Mouse (Mus musculus) forebrain, embryonic 16.5 days (tissue): ENCODE measurements around the gene Trhr2. TPM values are rescaled to one million over a fixed set of nuclear protein-coding genes. Genes with fewer than 3 reads are reported as not detected.

ENCODE experiments used
- ATAC-seq: fragments of 200-750 bp; cut with Nextera tagmentation; 2 replicates; pipeline ENCODE4 v1.8.0; 2017; ENCODE audit warnings: mild to moderate bottlenecking, moderate library complexity
- H3K27ac ChIP-seq: fragments of 300-500 bp; sonication (generic); 2 replicates; pipeline ENCODE4 v1.5.1; 2014; ENCODE audit warnings: low read length, control low read depth
- H3K27me3 ChIP-seq: fragments of 300-500 bp; sonication (generic); replicated peaks from 2 replicates; pipeline ENCODE4 v1.6.1; 2014; ENCODE audit warnings: low read length; ENCODE audit not compliant: control insufficient read depth, insufficient read depth
- H3K36me3 ChIP-seq: fragments of 300-500 bp; sonication (generic); 2 replicates; pipeline ENCODE4 v1.6.1; 2014; ENCODE audit not compliant: control insufficient read depth, insufficient read depth
- H3K4me1 ChIP-seq: fragments of 300-500 bp; sonication (generic); replicated peaks from 2 replicates; pipeline ENCODE4 v1.6.1; 2014; ENCODE audit warnings: low read length; ENCODE audit not compliant: control insufficient read depth, insufficient read depth
- H3K4me2 ChIP-seq: fragments of 300-500 bp; sonication (generic); 2 replicates; pipeline ENCODE4 v1.6.1; 2014; ENCODE audit warnings: mild to moderate bottlenecking, low read length, control low read depth
- H3K4me3 ChIP-seq: fragments of 300-500 bp; sonication (generic); replicated peaks from 2 replicates; pipeline ENCODE4 v1.5.1; 2014; ENCODE audit warnings: mild to moderate bottlenecking, low read length, control low read depth
- H3K9ac ChIP-seq: fragments of 300-500 bp; sonication (generic); replicated peaks from 2 replicates; pipeline ENCODE4 v1.6.1; 2014; ENCODE audit warnings: low read depth, low read length, control low read depth
- H3K9me3 ChIP-seq: fragments of 300-500 bp; sonication (generic); 2 replicates; pipeline ENCODE4 v1.6.1; 2016; ENCODE audit warnings: low read length; ENCODE audit not compliant: control insufficient read depth
- WGBS: fragments of 180-500 bp; shearing (Covaris S2); extraction: QIAGEN DNeasy Blood & Tissue Kit; methylation state at CpG from one replicate; pipeline ENCODE4 v1.1.7; 2014; 5-methylcytosine and 5-hydroxymethylcytosine counted together
- polyA plus RNA-seq: library from polyadenylated mRNA; unstranded; fragments of >200 nt; fragmentation: Nextera tagmentation; extraction: Ambion mirVana; gene quantifications from 2 replicates; pipeline ENCODE4 v1.2.1, GENCODE M21; 2015

The Trhr2 gene
- polyA plus RNA-seq, 1 experiment from 2014 or later: not detected

DNA sequence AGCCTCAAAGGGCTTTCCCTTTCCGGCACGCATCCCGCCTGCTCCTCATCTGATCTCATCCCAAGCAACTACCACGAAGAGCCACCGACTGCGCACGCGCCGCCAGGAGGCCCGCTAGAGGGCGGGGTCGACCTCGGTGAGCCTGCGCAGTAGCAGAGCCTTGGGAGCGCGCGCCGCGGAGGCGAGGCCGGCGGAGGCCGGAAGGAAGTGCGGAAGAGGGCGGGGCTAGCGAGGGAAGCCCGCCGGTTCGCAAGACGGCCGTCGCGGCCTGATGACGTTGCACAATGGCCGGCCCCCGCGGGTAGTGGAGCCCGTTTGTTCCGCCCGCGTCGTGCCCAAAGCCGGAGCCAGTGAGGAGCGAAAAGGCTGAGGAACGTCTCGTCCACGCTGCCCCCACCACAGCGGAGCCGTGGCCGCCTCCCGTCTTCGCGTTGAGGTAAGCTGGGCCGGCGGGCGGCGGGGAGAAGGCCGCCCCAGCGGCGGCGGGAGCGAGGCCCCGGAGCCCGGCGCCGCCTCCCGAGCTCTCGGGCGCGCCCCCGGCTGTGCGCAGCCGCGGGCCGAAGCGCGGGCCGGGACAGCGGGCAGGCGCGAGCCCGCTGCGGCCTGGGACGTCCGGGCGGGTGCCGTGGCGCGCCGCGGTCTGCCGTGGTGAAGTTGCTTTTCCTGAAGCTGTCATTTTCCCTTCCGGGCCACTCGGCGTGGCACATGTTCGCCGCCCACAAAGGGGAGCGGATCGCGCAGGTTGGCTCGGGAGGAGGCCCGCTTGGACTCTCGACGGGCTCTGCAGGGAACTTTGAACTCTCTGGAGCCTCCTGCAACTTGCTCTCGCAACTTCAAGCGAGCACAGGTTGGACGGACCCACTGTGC lies 16.1 kb upstream of the Trhr2 start, which contains the start of gene Zc3h18:
TSS of gene Zc3h18 (plus strand) at position 245 of the 867 bp plus-strand sequence.
- Histone ChIP-seq H3K27me3 (no peaks in the 10 kb centered on the region), H3K27ac (peak within 1 kb of the TSS; percentile 88), H3K36me3 (peaks cover 4% of the 10 kb centered on the region; the same call in 1 of the 2 replicates), H3K4me3 (peak within 1 kb of the TSS; percentile 80), H3K4me2 (peak within 1 kb of the TSS; percentile 93), H3K9ac (peak within 1 kb of the TSS; percentile 81), H3K9me3 (no peaks in the 10 kb centered on the region), H3K4me1 (peaks cover 27% of the 10 kb centered on the region)
- ATAC-seq: peak; percentile 96
- under 1% methylated on average over 95 of the region's 107 CpGs for WGBS

DNA sequence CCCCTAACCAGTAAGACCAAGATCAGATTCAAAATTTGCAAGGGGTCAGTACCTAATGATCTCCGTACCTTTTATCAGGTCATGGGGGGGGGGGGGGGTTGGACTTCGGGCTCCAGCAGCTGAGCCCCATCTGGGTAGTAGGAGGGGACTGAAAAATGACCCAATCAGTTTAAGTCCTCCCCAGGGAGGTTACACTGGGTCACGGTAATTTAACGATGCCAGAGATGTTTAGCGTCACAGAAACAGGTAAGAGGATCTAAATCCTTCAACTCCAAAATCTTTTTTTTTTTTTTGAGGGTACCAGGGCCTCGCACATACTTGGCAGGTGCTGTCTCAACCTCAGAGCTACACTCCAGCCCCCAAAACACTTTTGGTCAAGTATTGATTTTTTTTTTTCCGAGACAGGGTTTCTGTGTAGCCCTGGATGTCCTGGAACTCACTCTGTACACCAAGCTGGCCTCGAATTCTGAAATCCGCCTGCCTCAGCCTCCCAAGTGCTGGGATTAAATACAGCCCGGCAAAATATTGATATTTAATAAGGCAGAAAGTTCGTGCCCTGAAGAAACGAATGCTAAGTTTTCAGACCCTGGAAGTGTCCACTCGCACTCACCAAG lies 15.3 kb upstream of the Trhr2 start:
- no peaks in the 10 kb centered on the region for H3K27me3 ChIP-seq
- peak overlapping the region; percentile 62 for H3K4me2 ChIP-seq
- 32% methylated on average over 13 of the region's 13 CpGs for WGBS
- peak overlapping the region; percentile 55 for H3K9ac ChIP-seq
- H3K36me3 ChIP-seq: peaks cover 4% of the 10 kb centered on the region; the same call in 1 of the 2 replicates
- ATAC-seq: no peak; the same call in 1 of the 2 replicates
- no peaks in the 10 kb centered on the region for H3K9me3 ChIP-seq
- H3K27ac ChIP-seq: no peak overlapping the region
- H3K4me3 ChIP-seq: peak overlapping the region; percentile 80
- H3K4me1 ChIP-seq: peaks cover 24% of the 10 kb centered on the region

DNA sequence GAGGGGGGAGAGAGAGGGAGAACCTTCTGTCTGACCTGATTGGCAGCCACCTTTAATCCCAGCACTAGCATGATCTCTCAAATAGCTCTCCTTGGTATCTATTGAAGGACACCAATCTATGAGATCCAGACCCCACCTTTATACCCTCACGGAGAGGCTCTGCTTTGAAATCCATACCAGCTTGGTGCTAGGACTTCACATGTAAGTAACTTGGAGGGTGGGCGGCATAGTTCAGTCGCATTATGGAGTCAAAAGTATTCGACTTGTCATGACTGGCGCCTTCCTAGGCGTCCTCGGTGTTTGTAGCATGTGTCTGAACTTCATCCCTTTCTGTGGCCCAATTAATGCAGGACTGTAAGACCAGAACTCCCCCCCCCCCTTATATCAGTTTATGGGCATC lies 14.8 kb upstream of the Trhr2 start:
- H3K4me2 ChIP-seq: no peak overlapping the region
- no peak overlapping the region for H3K27ac ChIP-seq
- peaks cover 4% of the 10 kb centered on the region; the same call in 1 of the 2 replicates for H3K36me3 ChIP-seq
- no peak overlapping the region for H3K9ac ChIP-seq
- H3K4me3 ChIP-seq: no peak overlapping the region
- no peaks in the 10 kb centered on the region for H3K27me3 ChIP-seq
- no peaks in the 10 kb centered on the region for H3K9me3 ChIP-seq
- 95% methylated on average over 7 of the region's 7 CpGs for WGBS
- ATAC-seq: no peak
- peaks cover 22% of the 10 kb centered on the region for H3K4me1 ChIP-seq

DNA sequence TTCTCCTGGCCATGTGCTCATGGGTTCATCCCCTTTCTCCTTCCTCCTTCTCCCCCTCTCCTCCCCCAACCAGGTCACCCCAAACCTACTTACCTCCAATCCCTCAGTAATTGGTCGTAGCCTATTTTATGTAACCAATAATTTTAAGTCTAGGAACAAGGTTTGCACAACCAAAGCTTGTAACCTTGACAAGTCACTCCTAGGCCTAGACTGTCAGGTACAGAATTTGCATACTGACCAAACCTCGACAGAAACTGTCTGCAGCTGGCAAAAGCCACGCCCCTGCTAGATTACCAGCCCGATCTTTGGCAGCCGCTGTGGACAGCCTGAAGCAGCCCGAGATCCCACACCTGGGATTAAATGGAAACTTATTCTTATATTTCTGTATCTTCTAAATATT lies 11.2 kb upstream of the Trhr2 start:
- WGBS: 82% methylated on average over 6 of the region's 6 CpGs
- Histone ChIP-seq H3K9me3 (no peaks in the 10 kb centered on the region), H3K4me2 (no peak overlapping the region), H3K4me1 (peaks cover 6% of the 10 kb centered on the region), H3K27me3 (no peaks in the 10 kb centered on the region), H3K27ac (no peak overlapping the region), H3K36me3 (no peaks in the 10 kb centered on the region), H3K4me3 (no peak overlapping the region), H3K9ac (no peak overlapping the region)
- ATAC-seq: no peak

DNA sequence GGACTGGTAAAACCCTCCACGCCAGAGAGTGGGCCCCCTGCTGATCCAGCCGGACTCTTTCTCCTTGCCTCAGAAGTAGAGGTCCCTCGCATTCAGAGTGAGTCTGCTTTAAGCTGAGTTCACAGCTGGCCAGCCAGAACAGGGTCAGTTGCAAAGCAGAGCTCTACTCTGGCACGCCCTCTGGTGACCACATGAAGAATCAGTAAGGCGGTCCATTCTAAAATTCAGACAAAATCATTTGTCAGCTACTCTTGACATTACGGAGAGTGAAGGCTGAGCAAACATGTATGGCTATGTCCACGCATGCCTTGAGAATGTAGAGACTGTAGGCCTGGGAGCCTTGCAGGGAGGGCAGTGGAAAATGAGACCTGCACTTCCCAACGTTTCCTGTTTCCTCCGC lies 9.1 kb upstream of the Trhr2 start:
- 8% methylated on average over 9 of the region's 9 CpGs for WGBS
- H3K9ac ChIP-seq: no peak overlapping the region
- no peaks in the 10 kb centered on the region for H3K36me3 ChIP-seq
- H3K27ac ChIP-seq: no peak overlapping the region
- H3K4me2 ChIP-seq: no peak overlapping the region
- no peaks in the 10 kb centered on the region for H3K27me3 ChIP-seq
- no peaks in the 10 kb centered on the region for H3K9me3 ChIP-seq
- no peak for ATAC-seq
- no peak overlapping the region for H3K4me3 ChIP-seq
- no peaks in the 10 kb centered on the region for H3K4me1 ChIP-seq

DNA sequence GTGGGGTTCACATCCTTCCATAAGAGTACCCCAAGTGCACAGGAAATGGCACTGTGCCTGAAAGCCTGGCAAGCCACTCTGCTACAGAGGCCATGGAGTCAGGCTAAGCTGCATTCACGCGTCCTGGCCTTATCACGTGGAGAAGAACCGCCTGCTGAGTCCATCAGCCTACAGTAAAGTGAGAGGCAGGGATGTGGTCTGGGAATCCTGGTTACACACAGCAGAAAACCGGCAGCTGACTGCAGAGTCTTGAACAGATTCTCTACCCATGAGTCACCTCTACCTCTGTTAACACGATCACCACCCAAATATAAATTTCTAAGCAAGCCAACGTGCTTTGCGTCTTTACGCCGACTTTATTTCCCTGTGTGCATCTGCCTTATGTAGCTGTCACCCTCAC lies 7.9 kb upstream of the Trhr2 start:
- 79% methylated on average over 10 of the region's 10 CpGs for WGBS

DNA sequence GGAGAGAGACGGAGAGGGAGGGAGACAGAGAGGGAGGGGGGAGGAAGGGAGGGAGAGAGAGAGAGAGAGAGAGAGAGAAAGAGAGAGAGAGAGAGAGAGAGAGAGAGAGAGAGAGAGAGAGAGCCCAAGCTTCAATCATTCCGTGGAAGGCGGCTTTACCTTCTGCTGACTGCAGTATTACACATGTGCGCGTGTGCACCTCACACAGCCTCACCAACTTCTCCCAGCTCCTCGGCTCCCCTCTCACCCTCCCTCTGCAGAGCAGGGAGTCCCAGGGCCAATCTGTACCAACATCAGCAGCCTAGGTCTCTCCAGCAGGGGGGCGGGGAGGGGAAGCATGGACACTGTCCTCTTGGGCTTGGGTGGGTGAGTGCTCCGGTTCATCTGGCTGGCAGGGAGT lies 2.4 kb upstream of the Trhr2 start:
- Histone ChIP-seq H3K9me3 (no peaks in the 10 kb centered on the region), H3K4me2 (no peak overlapping the region), H3K27ac (no peak overlapping the region), H3K9ac (no peak overlapping the region), H3K4me3 (no peak overlapping the region), H3K27me3 (peaks cover 6% of the 10 kb centered on the region; the same call in 1 of the 2 replicates), H3K36me3 (no peaks in the 10 kb centered on the region), H3K4me1 (no peaks in the 10 kb centered on the region)
- ATAC-seq: no peak
- WGBS: 33% methylated on average over 8 of the region's 8 CpGs

More for the DNA sequence above, 7.9 kb upstream of the Trhr2 start:
- no peak overlapping the region for H3K4me3 ChIP-seq
- no peaks in the 10 kb centered on the region for H3K36me3 ChIP-seq
- no peak overlapping the region for H3K4me2 ChIP-seq
- H3K9ac ChIP-seq: no peak overlapping the region
- H3K4me1 ChIP-seq: no peaks in the 10 kb centered on the region
- peaks cover 2% of the 10 kb centered on the region; the same call in 1 of the 2 replicates for H3K27me3 ChIP-seq
- no peak for ATAC-seq
- H3K9me3 ChIP-seq: no peaks in the 10 kb centered on the region
- no peak overlapping the region for H3K27ac ChIP-seq

DNA sequence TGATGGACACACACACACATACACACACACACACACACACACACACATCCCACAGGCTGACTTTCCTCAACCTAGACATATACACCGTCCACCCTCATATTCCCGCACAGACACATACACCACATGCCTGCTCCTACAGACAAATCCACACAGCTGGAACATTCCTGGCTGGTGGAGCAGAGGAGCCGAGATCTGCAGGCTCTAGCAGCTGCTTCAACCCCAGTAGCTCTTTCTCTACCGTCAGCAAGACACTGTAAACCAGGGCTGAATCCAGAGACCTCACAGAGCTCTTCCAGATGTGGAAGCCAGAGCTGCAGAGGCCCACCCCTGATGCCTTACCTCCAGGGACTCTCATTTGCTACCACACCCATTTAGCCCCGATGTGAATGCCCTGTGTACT lies 1.7 kb upstream of the Trhr2 start:
- no peak for ATAC-seq
- 58% methylated on average over 5 of the region's 5 CpGs for WGBS
- no peak overlapping the region for H3K27ac ChIP-seq
- H3K4me1 ChIP-seq: no peaks in the 10 kb centered on the region
- no peak overlapping the region for H3K4me3 ChIP-seq
- no peak overlapping the region for H3K4me2 ChIP-seq
- H3K9me3 ChIP-seq: no peaks in the 10 kb centered on the region
- H3K27me3 ChIP-seq: peaks cover 6% of the 10 kb centered on the region; the same call in 1 of the 2 replicates
- no peak overlapping the region for H3K9ac ChIP-seq
- no peaks in the 10 kb centered on the region for H3K36me3 ChIP-seq

DNA sequence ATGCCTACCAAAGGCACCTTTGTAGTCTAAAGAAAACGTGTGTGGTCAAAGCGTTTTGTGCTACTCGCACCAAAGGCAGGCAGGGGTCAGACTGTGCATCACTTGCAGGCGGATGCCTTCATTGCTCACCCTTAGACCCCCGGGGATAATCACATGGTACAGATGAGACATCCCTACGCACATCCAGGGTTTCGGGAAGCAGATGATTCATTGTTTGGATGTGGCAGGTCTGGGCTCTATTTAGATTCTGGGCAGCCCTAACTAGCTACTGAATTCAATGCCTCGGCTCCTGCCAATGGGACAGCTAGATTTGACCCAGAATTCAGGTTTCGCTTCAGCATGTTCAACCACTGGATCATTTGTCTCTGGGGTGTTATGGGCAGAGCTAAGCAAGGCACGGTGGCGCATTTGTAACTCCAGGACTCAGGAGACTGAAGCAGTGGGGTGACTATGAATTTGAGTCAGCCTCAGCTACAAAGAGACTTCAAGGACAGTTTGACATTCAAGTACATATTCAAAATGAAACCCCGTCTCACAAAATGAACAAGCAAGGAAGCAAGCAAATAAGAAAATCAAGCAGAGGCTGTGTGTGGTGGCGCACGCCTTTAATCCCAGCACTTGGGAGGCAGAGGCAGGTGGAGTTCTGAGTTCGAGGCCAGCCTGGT lies 1.3 kb downstream of the Trhr2 start:
- Histone ChIP-seq H3K4me3 (no peak overlapping the region), H3K9me3 (no peaks in the 10 kb centered on the region), H3K27ac (no peak overlapping the region), H3K4me1 (no peaks in the 10 kb centered on the region), H3K4me2 (no peak overlapping the region), H3K27me3 (peaks cover 6% of the 10 kb centered on the region), H3K36me3 (no peaks in the 10 kb centered on the region), H3K9ac (no peak overlapping the region)
- no peak for ATAC-seq
- WGBS: 77% methylated on average over 15 of the region's 15 CpGs
